Mouse (Mus musculus) C2C12 (cell line): ENCODE results near the gene Pcsk7. TPM values are rescaled to one million over a fixed set of nuclear protein-coding genes. Genes with fewer than 3 reads are reported as not detected.

ENCODE experiments used
- H3K27me3 ChIP-seq: one replicate; pipeline ENCODE4 v1.6.1; 2011; ENCODE audit not compliant: control insufficient read depth, insufficient read depth, insufficient read length
- H3K36me3 ChIP-seq: one replicate; pipeline ENCODE4 v1.6.1; 2011; ENCODE audit not compliant: control insufficient read depth, insufficient read depth
- H3K4me3 ChIP-seq: one replicate; pipeline ENCODE4 v1.5.1; 2011; ENCODE audit warnings: mild to moderate bottlenecking, control low read depth; ENCODE audit not compliant: poor library complexity, insufficient read depth, severe bottlenecking
- H3K79me2 ChIP-seq: one replicate; pipeline ENCODE4 v1.6.1; 2011; ENCODE audit not compliant: control insufficient read depth, insufficient read depth
- H3K79me3 ChIP-seq: one replicate; pipeline ENCODE4 v1.6.1; 2011; ENCODE audit warnings: low read depth, control low read depth
- H3ac ChIP-seq: one replicate; pipeline ENCODE3; 2011; ENCODE audit warnings: low read depth; ENCODE audit not compliant: control insufficient read depth, insufficient read length
- CEBPB ChIP-seq: IDR thresholded peaks from one replicate; pipeline ENCODE4 v1.6.1; 2011; ENCODE audit warnings: low read depth, mild to moderate bottlenecking, control low read depth, moderate library complexity
- CTCF ChIP-seq: IDR thresholded peaks from one replicate; pipeline ENCODE4 v1.5.1; 2011; ENCODE audit not compliant: control insufficient read depth, insufficient read depth, insufficient read length
- FOSL1 ChIP-seq: IDR thresholded peaks from one replicate; pipeline ENCODE4 v1.8.0; 2011; ENCODE audit warnings: mild to moderate bottlenecking, low read length; ENCODE audit not compliant: poor library complexity, insufficient read depth, severe bottlenecking
- MAX ChIP-seq: IDR thresholded peaks from one replicate; pipeline ENCODE4 v1.6.1; 2011; ENCODE audit warnings: mild to moderate bottlenecking, control low read depth
- MYOD1 ChIP-seq: IDR thresholded peaks from one replicate; pipeline ENCODE4 v1.6.1; 2011; ENCODE audit warnings: low read depth; ENCODE audit not compliant: control insufficient read depth, insufficient read length
- MYOG ChIP-seq: IDR thresholded peaks from one replicate; pipeline ENCODE4 v1.6.1; 2011; ENCODE audit not compliant: control insufficient read depth, insufficient read length; ENCODE audit errors: extremely low read depth
- USF1 ChIP-seq: IDR thresholded peaks from one replicate; pipeline ENCODE4 v1.6.1; 2011; ENCODE audit warnings: low read depth, mild to moderate bottlenecking, control low read depth, moderate library complexity
- microRNA-seq: library from miRNA; unstranded; fragments of <30 nt; microRNA quantifications from one replicate; pipeline ENCODE4, GENCODE M21; 2019; ENCODE audit warnings: borderline microRNAs expressed
- polyA plus RNA-seq: library from polyadenylated mRNA; unstranded; fragments of >200 nt; fragmentation: generic; extraction: Trizol; gene quantifications from one replicate; pipeline ENCODE4 v1.2.1, GENCODE M21; 2012; ENCODE audit warnings: missing spikeins

The Pcsk7 gene
- polyA plus RNA-seq, 1 experiment: 18.0 TPM

DNA sequence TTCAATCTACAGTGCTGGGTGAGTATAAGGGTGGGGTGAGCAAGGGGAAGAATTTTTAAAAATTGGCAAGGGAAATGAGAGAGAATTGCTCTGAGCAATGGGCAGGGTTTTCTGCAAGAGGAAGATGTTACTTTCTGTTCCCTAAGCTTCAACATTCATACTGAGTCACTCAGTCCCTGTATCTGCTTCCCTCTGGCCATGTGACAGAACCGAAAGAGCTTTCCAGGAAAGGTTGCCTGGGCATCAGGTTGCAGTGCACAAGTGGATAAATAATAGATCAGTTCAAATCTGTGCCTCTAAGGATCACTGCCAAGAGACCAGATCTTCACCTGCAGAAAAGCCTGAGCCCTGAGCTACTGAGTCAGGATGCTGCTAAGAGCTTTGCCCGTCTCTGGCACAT, 55.6 kb downstream of the Pcsk7 start:
- TF ChIP-seq CTCF (no peak), MYOD1 (no peak), MAX (no peak), FOSL1 (no peak), USF1 (no peak), CEBPB (no peak), MYOG (no peak)
- Histone ChIP-seq H3ac (no peak overlapping the region), H3K79me3 (no peaks in the 10 kb centered on the region), H3K36me3 (peaks cover 54% of the 10 kb centered on the region), H3K27me3 (no peaks in the 10 kb centered on the region), H3K79me2 (no peaks in the 10 kb centered on the region), H3K4me3 (no peak overlapping the region)

DNA sequence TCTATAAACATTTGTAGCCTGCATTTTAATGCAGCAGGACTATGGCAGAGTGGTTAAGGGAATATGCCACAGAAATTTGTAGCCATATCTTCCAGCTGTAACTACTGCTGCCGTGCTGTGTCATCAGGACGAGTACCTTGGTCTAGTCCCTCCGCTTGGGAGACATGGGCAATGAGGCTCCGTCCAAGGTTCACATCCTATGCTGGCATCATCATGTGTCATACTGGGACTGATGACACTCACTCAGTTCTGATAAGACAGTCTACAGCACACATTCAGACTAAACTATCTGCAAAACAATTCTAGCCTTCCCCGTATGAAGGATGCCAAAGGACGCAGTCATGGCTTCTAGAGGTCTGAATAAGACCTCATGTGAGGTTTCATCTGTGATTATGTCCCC, 57.3 kb downstream of the Pcsk7 start:
- H3K36me3 ChIP-seq: peaks cover 70% of the 10 kb centered on the region
- TF ChIP-seq MAX (no peak), CEBPB (no peak), MYOD1 (no peak), CTCF (no peak), MYOG (no peak), FOSL1 (no peak), USF1 (no peak)
- H3ac ChIP-seq: no peak overlapping the region

DNA sequence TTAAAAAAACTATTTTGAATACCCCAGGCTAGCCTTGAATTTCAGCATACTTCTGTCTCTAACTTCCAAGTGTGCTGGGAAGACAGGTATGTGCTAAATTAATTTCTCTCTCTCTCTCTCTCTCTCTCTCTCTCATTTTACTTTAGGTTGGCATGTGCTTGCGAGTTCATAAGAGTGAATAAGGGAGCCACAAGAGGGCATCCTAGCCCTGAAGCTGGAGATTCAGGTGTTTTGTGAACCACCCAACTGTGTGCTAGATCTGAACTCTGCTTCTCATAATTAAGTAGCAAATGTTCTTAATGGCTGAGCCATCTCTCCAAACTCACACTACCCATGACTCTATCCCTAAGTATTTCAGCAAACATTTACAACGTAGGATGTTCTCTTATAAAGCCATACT, 70.6 kb downstream of the Pcsk7 start:
- H3K36me3 ChIP-seq: peaks cover 56% of the 10 kb centered on the region
- peaks cover 63% of the 10 kb centered on the region for H3K79me2 ChIP-seq
- TF ChIP-seq MYOG (no peak), CTCF (no peak), CEBPB (no peak), USF1 (no peak), MAX (no peak), MYOD1 (no peak), FOSL1 (no peak)
- H3K79me3 ChIP-seq: peaks cover 56% of the 10 kb centered on the region
- no peak overlapping the region for H3ac ChIP-seq
- H3K4me3 ChIP-seq: no peak overlapping the region
- no peaks in the 10 kb centered on the region for H3K27me3 ChIP-seq

More for the DNA sequence above, 57.3 kb downstream of the Pcsk7 start:
- H3K79me2 ChIP-seq: no peaks in the 10 kb centered on the region
- H3K79me3 ChIP-seq: no peaks in the 10 kb centered on the region
- H3K27me3 ChIP-seq: no peaks in the 10 kb centered on the region
- H3K4me3 ChIP-seq: no peak overlapping the region

Small RNA genes lying within 50 kb of the gene (microRNA-seq; reads per million reads assigned to microRNA genes)
- gene Mir7087: 0.16 reads per million

Other genes starting within 250 kb of the Pcsk7 start
- 12.7 TPM for gene Cep164, start 77.8 kb upstream of the Pcsk7 start, polyA plus RNA-seq
- 9.9 TPM for gene Bace1, start 67.9 kb upstream of the Pcsk7 start, polyA plus RNA-seq
- gene Rnf214, start 414 bp downstream of the Pcsk7 start, polyA plus RNA-seq: 10.8 TPM
- gene Tagln, start 29.6 kb downstream of the Pcsk7 start, polyA plus RNA-seq: 737 TPM
- gene Sidt2, start 48.8 kb downstream of the Pcsk7 start, polyA plus RNA-seq: 50.2 TPM
- gene Pafah1b2, start 106.2 kb downstream of the Pcsk7 start, polyA plus RNA-seq: 82.4 TPM
- gene Sik3, start 106.3 kb downstream of the Pcsk7 start, polyA plus RNA-seq: 32.0 TPM